ENCODE assay signal across 8 mouse cellular contexts in the genomic region with DNA sequence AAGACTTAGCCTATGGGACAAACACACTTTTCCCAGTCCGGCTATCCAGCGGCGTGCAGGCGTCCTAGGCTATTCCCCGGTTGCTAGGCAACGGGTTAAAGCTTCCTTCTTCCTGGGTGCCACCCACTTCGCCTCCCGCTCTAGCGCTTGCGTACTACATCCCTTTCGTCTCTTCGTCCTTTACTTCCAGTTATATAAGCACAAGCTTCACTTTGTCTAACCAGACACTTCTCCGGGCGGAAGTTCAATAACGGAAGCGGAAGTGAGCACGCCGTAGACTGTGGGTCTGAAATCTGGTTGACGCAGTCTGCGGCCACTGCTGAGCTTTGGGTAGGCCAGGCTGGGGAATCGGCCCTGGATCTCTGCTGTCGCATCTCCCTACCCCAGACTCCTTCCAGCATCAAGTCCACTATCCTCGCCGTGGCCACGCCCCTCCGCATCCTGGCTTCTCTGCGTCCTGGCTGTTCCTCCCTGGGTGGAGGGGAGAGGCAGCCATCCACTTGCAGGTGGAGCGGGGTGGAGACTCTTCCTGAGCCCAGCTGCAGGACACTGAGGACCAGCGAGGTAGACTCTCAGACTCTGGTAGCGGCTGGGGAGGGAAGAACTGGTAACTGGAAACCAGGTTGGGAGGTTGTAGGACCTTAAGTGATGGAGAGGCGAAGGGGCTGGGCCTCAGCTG. TPM values are rescaled to one million over a fixed set of nuclear protein-coding genes. Genes with fewer than 3 reads are reported as not detected.
DNase-seq lines count a peak whose midpoint lies in the region; ATAC-seq and TF ChIP-seq lines count a peak whose summit lies in the region.

Gene Fam120b (plus strand): TSS at position 206 of the 679 bp plus-strand sequence.

- H3K27ac ChIP-seq in forebrain, embryonic 15.5 days (replicated peaks), result peak within 1 kb of the TSS; percentile 93

- H3K4me3 ChIP-seq in G1E (ENCODE audit: low read depth, low read length), result peak within 1 kb of the TSS; percentile 96
- H3K4me3 ChIP-seq in forebrain, embryonic 15.5 days, result peak within 1 kb of the TSS; percentile 91
- H3K4me3 ChIP-seq in lung, adult 2 months (replicated peaks; ENCODE audit: extremely low read depth, low read depth, low read length), result peak within 1 kb of the TSS; percentile 91

- TF ChIP-seq POLR2A in lung, adult 2 months (IDR thresholded peaks at IDR 0.05; ENCODE audit: borderline replicate concordance, extremely low read depth, low read depth, low read length), result peak; percentile 94

- TF ChIP-seq CTCF in G1E (IDR thresholded peaks at IDR 0.05; ENCODE audit: low read depth, low read length), result no peak
- no peak for TF ChIP-seq CTCF in lung, adult 2 months (IDR thresholded peaks at IDR 0.05; ENCODE audit: insufficient read depth, low read length)

- under 1% methylated on average over 31 of the region's 31 CpGs for WGBS in forebrain, embryonic 15.5 days
- under 1% methylated on average over 31 of the region's 31 CpGs for WGBS in lung, adult 2 months

- ATAC-seq in G1E (ENCODE audit: extremely low read depth, insufficient number of reproducible peaks, low FRiP score, poor library complexity, severe bottlenecking), result peak; percentile 98
- peak; percentile 98 for ATAC-seq in forebrain, embryonic 15.5 days (replicated peaks)
- peak; percentile 98 for ATAC-seq in neutrophil, adult 5-6 weeks (ENCODE audit: extremely low read depth, insufficient number of reproducible peaks, low FRiP score, poor library complexity, severe bottlenecking)

- H3K4me1 ChIP-seq in G1E (ENCODE audit: insufficient read depth, low read depth, low read length), result peaks cover 26% of the 10 kb centered on the region
- H3K4me1 ChIP-seq in forebrain, embryonic 15.5 days, result peaks cover 31% of the 10 kb centered on the region
- no peaks in the 10 kb centered on the region for H3K4me1 ChIP-seq in lung, adult 2 months (ENCODE audit: control insufficient read depth, insufficient read depth, low read length)

- peaks cover 14% of the 10 kb centered on the region for H3K36me3 ChIP-seq in G1E (replicated peaks)
- H3K36me3 ChIP-seq in forebrain, embryonic 15.5 days, result no peaks in the 10 kb centered on the region

- intact Hi-C loops in heart, postnatal 25 days (cut with DNase I), result no loop called here

- H3K27me3 ChIP-seq in G1E (ENCODE audit: insufficient read depth, low read length), result peaks cover 17% of the 10 kb centered on the region
- H3K27me3 ChIP-seq in forebrain, embryonic 15.5 days, result no peaks in the 10 kb centered on the region

- peak; percentile 59 for DNase-seq in G1E (ENCODE audit: low spot score)
- peak; percentile 91 for DNase-seq in cerebellum, adult 11-12 months
- peak; percentile 88 for DNase-seq in heart, postnatal 25 days (ENCODE audit: low spot score)
- peak; percentile 92 to 96 for DNase-seq in layer of hippocampus, adult 18-20 months (ENCODE audit: low spot score in 2 of 2)
- DNase-seq in lung, adult 2 months, result peak; percentile 79
- peak; percentile 73 to 87 for DNase-seq in thymus, adult 18-20 months

- H3K4me2 ChIP-seq in forebrain, embryonic 15.5 days (replicated peaks), result peak within 1 kb of the TSS; percentile 74

- no peaks in the 10 kb centered on the region for H3K9me3 ChIP-seq in G1E (replicated peaks)
- H3K9me3 ChIP-seq in forebrain, embryonic 15.5 days, result no peaks in the 10 kb centered on the region

- peak within 1 kb of the TSS; percentile 96 for H3K9ac ChIP-seq in forebrain, embryonic 15.5 days (replicated peaks)

RNA-seq across cellular contexts. Expression of gene Fam120b, which starts in this region (rescaled TPM):
- total RNA-seq in G1E (2014; fragmentation: Nextera tagmentation) (21.8 and 26.3 TPM in 2 replicates), G1E (2017) (21.1 and 23.4 TPM in 2 replicates)
- polyA plus RNA-seq in G1E (2012), result 3.1 and 5.1 TPM in 2 replicates
- 47.8 and 48.6 TPM in 2 replicates for polyA plus RNA-seq in forebrain, embryonic 15.5 days (2015; fragmentation: Nextera tagmentation; extraction: Ambion mirVana)
- 10 to 100 TPM; 10.8 to 11.8 TPM for total RNA-seq in heart, postnatal 25 days (2021)
- 10 to 100 TPM; 48.6 to 48.9 TPM for total RNA-seq in layer of hippocampus, adult 18-20 months (2021)
- polyA plus RNA-seq in lung, adult 2 months (2012; rRNA removed), result 9.9 and 11.5 TPM in 2 replicates
- 44.9 and 50.6 TPM in 2 replicates for total RNA-seq in neutrophil, adult 5-6 weeks (2017)

Comparison
In these comparisons a context has a peak if more than half of its experiments do, and no peak if none do; other contexts are left out.
1. Peak in every context shown above with its lines: DNase-seq, ATAC-seq, H3K4me3 ChIP-seq and H3K27ac ChIP-seq.